ENCODE assay signal across 16 mouse cellular contexts in the genomic region with DNA sequence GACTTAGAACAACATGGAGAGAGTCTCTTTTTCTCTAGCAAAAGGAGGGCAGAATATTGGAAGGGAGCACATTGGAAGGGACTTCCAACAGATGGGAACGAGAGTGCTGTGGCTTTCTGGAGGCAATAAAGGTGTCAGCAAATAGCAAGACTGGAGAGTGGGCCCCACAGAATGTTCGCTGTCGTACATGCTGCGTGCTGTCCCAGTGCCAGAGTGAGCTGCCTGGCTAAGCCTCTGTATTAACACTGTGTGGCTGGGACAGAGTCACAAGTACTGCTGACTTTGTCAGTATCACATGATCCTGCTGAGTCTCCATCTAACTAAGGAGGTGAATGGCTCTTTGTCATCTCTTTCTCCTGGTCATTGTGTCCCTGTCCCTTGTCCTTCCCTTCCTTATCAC.
DNase-seq lines count a peak whose midpoint lies in the region; ATAC-seq lines count a peak whose summit lies in the region.
"Had no signal": no experiment of that assay in that cellular context is flagged by ENCODE, and none has a peak within 500 bp of the region (broad histone marks: within the 10 kb centered on the region; RNA-seq: fewer than 3 reads in every experiment).

No protein-coding gene starts in this region.

- H3K27me3 ChIP-seq in forebrain, embryonic 16.5 days (replicated peaks; ENCODE audit: control insufficient read depth, insufficient read depth, low read length) = no peaks in the 10 kb centered on the region
- H3K27me3 ChIP-seq in forebrain, embryonic 15.5 days = no peaks in the 10 kb centered on the region
- H3K27me3 ChIP-seq: embryonic facial prominence, embryonic 15.5 days; neural tube, embryonic 12.5 days had no signal

- ATAC-seq in forebrain, embryonic 16.5 days = peak; percentile 43; the same call in 1 of the 2 replicates
- no peak for ATAC-seq in forebrain, embryonic 15.5 days (replicated peaks)
- ATAC-seq in monocyte, adult 5-6 weeks (replicated peaks; ENCODE audit: insufficient number of reproducible peaks, low FRiP score, low TSS enrichment, poor library complexity, severe bottlenecking) = 0 out of 2 replicates have a peak, but pooled peaks have one; percentile 34

- no peaks in the 10 kb centered on the region for H3K9me3 ChIP-seq in forebrain, embryonic 16.5 days (ENCODE audit: control insufficient read depth, low read length)
- H3K9me3 ChIP-seq in forebrain, embryonic 15.5 days = no peaks in the 10 kb centered on the region
- H3K9me3 ChIP-seq: embryonic facial prominence, embryonic 15.5 days; neural tube, embryonic 12.5 days had no signal

- no peak overlapping the region for H3K4me2 ChIP-seq in forebrain, embryonic 16.5 days (ENCODE audit: low read length)
- H3K4me2 ChIP-seq in forebrain, embryonic 15.5 days (replicated peaks) = no peak overlapping the region
- H3K4me2 ChIP-seq: embryonic facial prominence, embryonic 15.5 days; neural tube, embryonic 12.5 days had no signal

- WGBS in forebrain, embryonic 16.5 days = 61% methylated on average over 4 of the region's 4 CpGs
- WGBS in forebrain, embryonic 15.5 days = 75% methylated on average over 4 of the region's 4 CpGs

- no peaks in the 10 kb centered on the region for H3K4me1 ChIP-seq in forebrain, embryonic 16.5 days (replicated peaks; ENCODE audit: control insufficient read depth, insufficient read depth, low read length)
- H3K4me1 ChIP-seq in forebrain, embryonic 15.5 days = no peaks in the 10 kb centered on the region
- H3K4me1 ChIP-seq: embryonic facial prominence, embryonic 15.5 days; neural tube, embryonic 12.5 days had no signal

- peak; percentile 25 for DNase-seq in layer of hippocampus, adult 9-11 months
- DNase-seq in layer of hippocampus, postnatal 25 days (ENCODE audit: extremely low spot score in 1 of 2, low spot score in 1 of 2) = no peak
- peak; percentile 11 for DNase-seq in right cerebral cortex, postnatal 4 days
- DNase-seq in right cerebral cortex, postnatal 25 days = no peak
- DNase-seq in adrenal gland, adult 8-10 months = no peak
- DNase-seq: cerebellum, adult 11 months; gastrocnemius, postnatal 10 days; heart, adult 18-20 months; lung, postnatal 14 days; thymus, postnatal 4 days had no signal

- H3K9ac ChIP-seq in forebrain, embryonic 16.5 days (replicated peaks; ENCODE audit: low read depth, low read length) = no peak overlapping the region
- H3K9ac ChIP-seq in forebrain, embryonic 15.5 days (replicated peaks) = no peak overlapping the region
- H3K9ac ChIP-seq: embryonic facial prominence, embryonic 15.5 days; liver, embryonic 14.5 days; neural tube, embryonic 12.5 days had no signal

- H3K4me3 ChIP-seq in forebrain, embryonic 16.5 days (replicated peaks; ENCODE audit: low read length) = no peak overlapping the region
- no peak overlapping the region for H3K4me3 ChIP-seq in forebrain, embryonic 15.5 days
- H3K4me3 ChIP-seq: embryonic facial prominence, embryonic 15.5 days; neural tube, embryonic 12.5 days had no signal

- no peak overlapping the region for H3K27ac ChIP-seq in forebrain, embryonic 16.5 days (ENCODE audit: low read length)
- H3K27ac ChIP-seq in forebrain, embryonic 15.5 days (replicated peaks) = no peak overlapping the region
- H3K27ac ChIP-seq: embryonic facial prominence, embryonic 15.5 days; liver, embryonic 14.5 days; neural tube, embryonic 12.5 days had no signal

- no peaks in the 10 kb centered on the region for H3K36me3 ChIP-seq in forebrain, embryonic 16.5 days (ENCODE audit: control insufficient read depth, insufficient read depth)
- no peaks in the 10 kb centered on the region for H3K36me3 ChIP-seq in forebrain, embryonic 15.5 days
- H3K36me3 ChIP-seq: embryonic facial prominence, embryonic 15.5 days; neural tube, embryonic 12.5 days had no signal

Comparison
In these comparisons a context has a peak if more than half of its experiments do, and no peak if none do; other contexts are left out.
1. DNase-seq: peak in layer of hippocampus, adult 9-11 months (single experiment) and right cerebral cortex, postnatal 4 days (single experiment); none in layer of hippocampus, postnatal 25 days (0 of 2), right cerebral cortex, postnatal 25 days (single experiment) and adrenal gland, adult 8-10 months (single experiment).